Mouse (Mus musculus): ENCODE measurements around the gene Vsig4.
"Not testable (repeated sequence)": the region's sequence is repeated elsewhere in the genome, so short reads cannot be mapped to it uniquely, and the experiment has no call there.

DNA sequence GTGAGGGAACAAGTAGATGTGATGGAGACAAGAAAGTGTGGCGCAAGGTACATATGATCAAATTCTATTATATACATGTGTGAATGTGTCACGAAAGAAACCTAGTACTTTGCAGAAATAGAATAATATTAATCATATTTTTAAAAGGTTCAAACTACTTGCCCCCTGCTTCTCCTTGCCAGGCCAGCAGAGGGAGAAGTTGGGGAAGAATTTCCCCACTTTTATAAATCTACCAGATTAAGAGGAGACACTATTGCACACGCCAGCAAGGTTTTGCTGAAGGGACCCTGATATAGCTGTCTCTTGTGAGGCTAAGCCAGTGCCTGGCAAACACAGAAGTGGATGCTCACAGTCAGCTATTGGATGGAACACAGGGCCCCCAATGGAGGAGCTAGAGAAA, 88.1 kb downstream of the Vsig4 start:
- TF ChIP-seq CTCF (conservative IDR thresholded peaks at IDR 0.05 in 1 of 2, IDR thresholded peaks at IDR 0.05 in 1 of 2; ENCODE audit: low read depth in 2 of 2, low read length in 2 of 2): peak in 1 of 2 experiments; percentile 22; a peak in 1 of 4 replicates
- not testable (repeated sequence) for TF ChIP-seq TBP (conservative IDR thresholded peaks at IDR 0.05; ENCODE audit: low read depth, low read length); UBTF (IDR thresholded peaks at IDR 0.05; ENCODE audit: low read depth, low read length); TCF12 (IDR thresholded peaks at IDR 0.05; ENCODE audit: low read depth, low read length); EP300 (IDR thresholded peaks at IDR 0.05; ENCODE audit: low read length); MYC (IDR thresholded peaks at IDR 0.05; ENCODE audit: low read depth, low read length)
